Mouse (Mus musculus): ENCODE data around the gene Glipr2.

- no peak for TF ChIP-seq CTCF (IDR thresholded peaks at IDR 0.05; ENCODE audit: extremely low read depth, insufficient read depth, insufficient read length, insufficient replicate concordance)
- TF ChIP-seq POLR2A (IDR thresholded peaks at IDR 0.05; ENCODE audit: low read depth, low read length) = no peak
These were observed 56.3 kb downstream of the Glipr2 start for GRCm38 (mm10) chr4:44013391-44014070.
